Mouse (Mus musculus) bone marrow, adult 2 months (tissue): ENCODE measurements around the gene Platr17. TPM values are rescaled to one million over a fixed set of nuclear protein-coding genes. Genes with fewer than 3 reads are reported as not detected.

Source experiments
- H3K27ac ChIP-seq: fragments of 200-500 bp; 2 replicates; pipeline ENCODE4 v1.5.1; 2012; ENCODE audit warnings: low read depth, mild to moderate bottlenecking, control low read depth, inconsistent platforms, low read length; ENCODE audit not compliant: control insufficient read depth, poor library complexity, insufficient read depth
- H3K4me1 ChIP-seq: fragments of 200-500 bp; 2 replicates; pipeline ENCODE4 v1.6.1; 2011; ENCODE audit warnings: low read length; ENCODE audit not compliant: control insufficient read depth, insufficient read depth
- H3K4me3 ChIP-seq: fragments of 200-500 bp; replicated peaks from 2 replicates; pipeline ENCODE3; 2011; ENCODE audit warnings: mild to moderate bottlenecking, low read depth, low read length, control low read depth; ENCODE audit not compliant: control insufficient read depth
- CTCF ChIP-seq: fragments of 200-500 bp; IDR thresholded peaks from 2 replicates; pipeline ENCODE4 v1.5.1; 2011; ENCODE audit warnings: low read length, control low read depth; ENCODE audit not compliant: control insufficient read depth, insufficient read depth
- POLR2A ChIP-seq: fragments of 200-500 bp; IDR thresholded peaks from 2 replicates; pipeline ENCODE4 v1.6.1; 2011; ENCODE audit warnings: low read depth, mild to moderate bottlenecking, control low read depth, low read length, borderline replicate concordance; ENCODE audit not compliant: control insufficient read depth
- WGBS: fragments of 180-500 bp; shearing (Covaris S2); methylation state at CpG from one replicate; pipeline ENCODE4 v1.1.7; 2018; 5-methylcytosine and 5-hydroxymethylcytosine counted together
- polyA plus RNA-seq: library from polyadenylated mRNA; stranded (reverse); fragments of >200 nt; gene quantifications from 2 replicates; pipeline ENCODE4 v1.2.4, GENCODE M21; 2011; ENCODE audit warnings: low replicate concordance; ENCODE audit not compliant: missing spikeins, insufficient read depth, insufficient read length

Gene Platr17
- polyA plus RNA-seq, 1 experiment = 1.9 TPM

- H3K27ac ChIP-seq = no peak overlapping the region
- TF ChIP-seq CTCF (peak; percentile 46), POLR2A (no peak)
- H3K4me3 ChIP-seq = no peak overlapping the region
- no peaks in the 10 kb centered on the region; the same call in 1 of the 2 replicates for H3K4me1 ChIP-seq
- WGBS = 80% methylated on average over 10 of the region's 10 CpGs
These were observed 19.8 kb downstream of the Platr17 start for GRCm38 (mm10) chr17:33924577-33925283.

DNA sequence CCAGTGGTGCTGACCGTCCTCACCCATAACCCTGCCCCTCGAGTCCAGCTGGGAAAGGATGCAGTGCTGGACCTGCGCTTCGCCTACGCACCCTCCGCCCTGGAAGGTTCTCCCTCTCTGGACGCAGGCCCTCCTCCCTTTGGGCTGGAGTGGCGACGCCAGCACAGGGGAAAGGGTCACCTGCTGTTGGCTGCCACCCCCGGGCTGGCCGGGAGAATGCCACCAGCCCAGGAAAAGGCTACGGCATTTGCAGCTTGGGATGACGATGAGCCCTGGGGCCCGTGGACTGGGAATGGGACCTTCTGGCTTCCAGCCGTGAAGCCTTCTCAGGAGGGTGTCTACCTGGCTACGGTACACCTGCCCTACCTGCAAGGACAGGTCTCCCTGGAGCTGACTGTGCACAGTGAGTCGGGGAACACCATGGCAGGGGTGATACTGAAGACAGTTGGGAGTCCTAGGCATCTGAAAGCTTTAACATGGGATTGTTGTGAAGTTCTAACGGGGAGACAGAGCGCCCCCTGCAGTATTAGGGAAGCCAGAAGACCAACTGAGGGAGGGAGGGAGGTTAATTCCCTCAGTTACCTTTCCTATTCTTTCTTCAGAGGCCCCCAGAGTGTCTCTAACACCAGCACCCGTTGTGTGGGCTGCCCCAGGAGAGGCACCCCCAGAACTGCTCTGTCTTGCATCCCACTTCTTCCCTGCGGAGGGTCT lies 20.6 kb downstream of the Platr17 start:
- Histone ChIP-seq H3K27ac (no peak overlapping the region), H3K4me3 (no peak overlapping the region), H3K4me1 (no peaks in the 10 kb centered on the region; the same call in 1 of the 2 replicates)
- whole genome bisulfite sequencing = 90% methylated on average over 21 of the region's 21 CpGs
- TF ChIP-seq CTCF (no peak), POLR2A (no peak)

GRCm38 (mm10) chr17:33926207-33926932 lies 21.4 kb downstream of the Platr17 start:
- Histone ChIP-seq H3K27ac (no peak overlapping the region), H3K4me1 (no peaks in the 10 kb centered on the region; the same call in 1 of the 2 replicates), H3K4me3 (no peak overlapping the region)
- WGBS = 83% methylated on average over 17 of the region's 17 CpGs
- TF ChIP-seq CTCF (peak; percentile 17; the same call in 1 of the 2 replicates), POLR2A (no peak)

GRCm38 (mm10) chr17:33928251-33928947 lies 23.5 kb downstream of the Platr17 start:
- no peak for TF ChIP-seq CTCF
- TF ChIP-seq POLR2A = no peak
- Histone ChIP-seq H3K27ac (no peak overlapping the region), H3K4me3 (peak overlapping the region; percentile 69), H3K4me1 (no peaks in the 10 kb centered on the region)
- WGBS = 72% methylated on average over 21 of the region's 21 CpGs

- H3K4me1 ChIP-seq = no peaks in the 10 kb centered on the region; the same call in 1 of the 2 replicates
- peak within 1 kb of the TSS; percentile 99 for H3K27ac ChIP-seq
- H3K4me3 ChIP-seq = peak within 1 kb of the TSS; percentile 93
- TF ChIP-seq POLR2A (peak; percentile 57; the same call in 1 of the 2 replicates), CTCF (0 out of 2 replicates have a peak, but pooled peaks have one; percentile 8)
- WGBS = 1% methylated on average over 79 of the region's 80 CpGs
These were observed 24.7 kb downstream of the Platr17 start, which contains the start of gene Rgl2 for GRCm38 (mm10) chr17:33929371-33930279. Gene Rgl2, plus strand, starts transcription at chr17:33929543.

- under 1% methylated on average over 45 of the region's 45 CpGs for WGBS
- TF ChIP-seq CTCF = no peak
- no peak for TF ChIP-seq POLR2A
- Histone ChIP-seq H3K27ac (peak overlapping the region; percentile 99), H3K4me1 (no peaks in the 10 kb centered on the region; the same call in 1 of the 2 replicates), H3K4me3 (peak overlapping the region; percentile 93)
These were observed 25.6 kb downstream of the Platr17 start for GRCm38 (mm10) chr17:33930280-33931158.
